Mouse (Mus musculus) lung, postnatal 0 days (tissue): ENCODE data around the gene Kcna1. TPM values are rescaled to one million over a fixed set of nuclear protein-coding genes. Genes with fewer than 3 reads are reported as not detected.

Experiments
- ATAC-seq: fragments of 200-750 bp; cut with Nextera tagmentation; 2 replicates; pipeline ENCODE4 v1.8.0; 2017; ENCODE audit warnings: moderate library complexity
- DNase-seq: peaks from one replicate; pipeline ENCODE4 v3.0.0-alpha.2; 2016; ENCODE audit warnings: low spot score
- H3K27ac ChIP-seq: fragments of 300-500 bp; sonication (generic); 2 replicates; pipeline ENCODE4 v1.5.1; 2014; ENCODE audit warnings: antibody characterized with exemption, mild to moderate bottlenecking, low read length, mixed read lengths
- H3K27me3 ChIP-seq: fragments of 300-500 bp; sonication (generic); replicated peaks from 2 replicates; pipeline ENCODE4 v1.6.1; 2014; ENCODE audit warnings: low read length, mixed read lengths; ENCODE audit not compliant: insufficient read depth
- H3K36me3 ChIP-seq: fragments of 300-500 bp; sonication (generic); 2 replicates; pipeline ENCODE4 v1.6.1; 2014; ENCODE audit warnings: low read length, mixed read lengths; ENCODE audit not compliant: insufficient read depth
- H3K4me1 ChIP-seq: fragments of 300-500 bp; sonication (generic); 2 replicates; pipeline ENCODE4 v1.6.1; 2014; ENCODE audit warnings: antibody characterized with exemption, low read depth, low read length, mixed read lengths; ENCODE audit not compliant: insufficient read depth
- H3K4me2 ChIP-seq: fragments of 300-500 bp; sonication (generic); replicated peaks from 2 replicates; pipeline ENCODE4 v1.6.1; 2014; ENCODE audit warnings: low read depth, mild to moderate bottlenecking, low read length, moderate library complexity, mixed read lengths
- H3K4me3 ChIP-seq: fragments of 300-500 bp; sonication (generic); 2 replicates; pipeline ENCODE4 v1.5.1; 2014; ENCODE audit warnings: low read depth, low read length
- H3K9ac ChIP-seq: fragments of 300-500 bp; sonication (generic); replicated peaks from 2 replicates; pipeline ENCODE4 v1.6.1; 2014; ENCODE audit warnings: low read depth, mild to moderate bottlenecking
- H3K9me3 ChIP-seq: fragments of 300-500 bp; sonication (generic); 2 replicates; pipeline ENCODE4 v1.6.1; 2016; ENCODE audit warnings: low read length, mixed read lengths
- CTCF ChIP-seq: IDR thresholded peaks from 2 replicates; pipeline ENCODE4 v1.5.1; 2016; ENCODE audit warnings: antibody characterized with exemption, mild to moderate bottlenecking
- EP300 ChIP-seq: IDR thresholded peaks from 2 replicates; pipeline ENCODE4 v1.6.1; 2016; ENCODE audit warnings: antibody characterized with exemption, mild to moderate bottlenecking, control low read depth
- WGBS: fragments of 180-500 bp; shearing (Covaris S2); extraction: QIAGEN DNeasy Blood & Tissue Kit; methylation state at CpG from one replicate; pipeline ENCODE4 v1.1.7; 2014; 5-methylcytosine and 5-hydroxymethylcytosine counted together
- polyA plus RNA-seq: library from polyadenylated mRNA; unstranded; fragments of >200 nt; fragmentation: Nextera tagmentation; extraction: Ambion mirVana; gene quantifications from 2 replicates; pipeline ENCODE4 v1.2.1, GENCODE M21; 2015

Gene Kcna1
- 0.08 and 0.12 TPM in 2 replicates for polyA plus RNA-seq

DNA sequence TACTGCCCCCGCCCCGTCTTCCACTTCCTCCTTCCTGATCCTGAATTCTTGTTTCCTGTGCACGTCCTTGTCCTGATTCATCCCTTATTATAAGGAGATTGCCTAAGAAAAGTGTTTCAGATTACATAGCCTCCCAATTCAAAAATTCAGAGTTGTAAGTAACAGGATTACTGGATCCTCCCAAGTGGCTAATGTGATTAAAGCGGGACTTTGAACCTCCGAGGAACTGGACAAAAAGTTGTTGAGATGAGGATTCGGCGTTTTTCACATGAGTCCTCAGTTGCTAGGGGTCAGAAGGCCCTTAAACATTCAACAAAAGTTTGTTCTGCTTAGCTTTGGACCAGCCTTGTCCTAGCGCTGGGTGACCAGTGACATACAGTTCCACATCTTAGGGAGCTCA lies at the start of gene Kcna1:
Gene Kcna1 (minus strand): TSS at position 4 of the 400 bp plus-strand sequence.
- H3K4me3 ChIP-seq = peak within 1 kb of the TSS; percentile 36
- H3K9ac ChIP-seq = no peak within 1 kb of the TSS

DNA sequence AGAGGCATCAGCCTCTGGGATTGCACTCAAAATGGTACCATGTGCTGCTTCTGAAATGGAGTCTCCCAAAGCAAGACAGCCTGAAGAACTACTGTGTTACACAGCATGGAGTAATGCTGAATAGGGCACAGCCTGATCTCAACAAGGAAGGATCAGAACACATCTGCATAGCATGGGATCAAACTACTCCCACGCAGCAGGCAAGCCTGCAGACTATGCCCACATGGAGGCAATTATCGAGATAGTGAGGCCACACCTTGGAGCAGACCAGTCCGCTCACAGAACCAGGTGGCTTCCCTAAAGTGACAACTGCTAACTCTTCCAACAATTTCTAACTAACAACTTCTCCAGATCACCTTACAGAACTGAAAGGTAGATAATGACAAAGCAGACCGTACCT lies 40.9 kb upstream of the Kcna1 start:
- H3K36me3 ChIP-seq = no peaks in the 10 kb centered on the region
- H3K4me3 ChIP-seq = no peak overlapping the region
- no peaks in the 10 kb centered on the region for H3K27me3 ChIP-seq
- no peaks in the 10 kb centered on the region for H3K4me1 ChIP-seq
- TF ChIP-seq EP300 (no peak), CTCF (no peak)
- 75% methylated on average over 4 of the region's 4 CpGs for WGBS
- no peak for ATAC-seq
- no peak overlapping the region for H3K27ac ChIP-seq
- H3K4me2 ChIP-seq = no peak overlapping the region
- DNase-seq = no peak
- no peak overlapping the region for H3K9ac ChIP-seq
- no peaks in the 10 kb centered on the region for H3K9me3 ChIP-seq

More for the DNA sequence above, at the start of gene Kcna1:
- peaks cover 6% of the 10 kb centered on the region for H3K4me1 ChIP-seq
- no peak for TF ChIP-seq EP300
- no peak for TF ChIP-seq CTCF
- DNase-seq (no peak), ATAC-seq (no peak)
- H3K27ac ChIP-seq = no peak within 1 kb of the TSS
- peaks cover 40% of the 10 kb centered on the region for H3K27me3 ChIP-seq
- no peaks in the 10 kb centered on the region for H3K9me3 ChIP-seq
- WGBS = 28% methylated on average over 8 of the region's 8 CpGs
- H3K36me3 ChIP-seq = no peaks in the 10 kb centered on the region
- H3K4me2 ChIP-seq = peak within 1 kb of the TSS; percentile 57

GRCm38 (mm10) chr6:126685135-126685534 lies 39.0 kb upstream of the Kcna1 start:
- Histone ChIP-seq H3K9ac (no peak overlapping the region), H3K4me1 (no peaks in the 10 kb centered on the region), H3K4me2 (no peak overlapping the region), H3K36me3 (no peaks in the 10 kb centered on the region), H3K9me3 (no peaks in the 10 kb centered on the region), H3K4me3 (no peak overlapping the region), H3K27ac (no peak overlapping the region), H3K27me3 (no peaks in the 10 kb centered on the region)
- 38% methylated on average over 3 of the region's 3 CpGs for WGBS
- no peak for TF ChIP-seq CTCF
- TF ChIP-seq EP300 = no peak
- ATAC-seq (no peak), DNase-seq (no peak)

DNA sequence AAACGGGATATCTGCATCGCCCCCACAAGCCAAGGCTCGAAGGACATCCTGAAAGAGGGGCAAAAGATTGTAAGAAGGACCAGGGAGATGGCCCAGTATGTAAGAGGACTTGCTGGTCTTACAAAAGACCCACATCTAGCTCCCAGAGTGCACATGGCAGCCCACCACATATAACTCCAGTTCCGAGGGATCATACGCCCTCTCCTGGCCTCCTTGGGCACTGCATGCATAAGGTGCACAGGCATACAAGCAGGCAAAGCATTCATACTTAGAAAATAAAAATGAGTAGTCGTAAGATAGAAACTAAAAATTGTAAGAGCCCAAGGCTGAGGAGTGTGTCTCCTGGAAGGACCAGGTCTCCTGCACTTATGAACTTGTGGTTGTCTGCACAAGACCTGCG lies 32.8 kb upstream of the Kcna1 start:
- TF ChIP-seq EP300 (no peak), CTCF (peak; percentile 42)
- Histone ChIP-seq H3K27ac (no peak overlapping the region), H3K27me3 (no peaks in the 10 kb centered on the region), H3K36me3 (no peaks in the 10 kb centered on the region), H3K4me3 (no peak overlapping the region), H3K9me3 (no peaks in the 10 kb centered on the region), H3K9ac (no peak overlapping the region), H3K4me2 (no peak overlapping the region), H3K4me1 (no peaks in the 10 kb centered on the region)
- ATAC-seq = no peak
- WGBS = 63% methylated on average over 7 of the region's 7 CpGs
- no peak for DNase-seq

DNA sequence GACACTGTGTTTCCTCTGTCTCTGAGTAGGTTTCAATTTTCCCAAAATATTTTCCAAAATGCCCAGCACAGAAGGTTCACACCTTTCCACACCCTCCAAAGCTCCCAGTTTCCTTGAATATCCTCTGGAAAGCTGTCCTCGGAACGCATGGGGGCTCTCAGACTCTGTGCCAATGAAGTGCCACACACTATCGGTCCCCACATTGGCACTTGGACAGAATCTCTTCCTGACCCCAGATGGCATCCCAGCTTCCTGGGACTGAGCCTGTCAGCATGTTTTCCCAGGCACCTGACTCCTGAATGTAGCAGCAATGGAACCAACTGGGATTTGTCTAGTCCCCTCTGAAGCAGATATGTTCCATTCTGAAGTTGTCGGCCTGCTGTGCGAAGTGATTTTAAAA lies 20.8 kb upstream of the Kcna1 start:
- Histone ChIP-seq H3K27me3 (no peaks in the 10 kb centered on the region), H3K27ac (no peak overlapping the region), H3K4me1 (no peaks in the 10 kb centered on the region), H3K9ac (no peak overlapping the region), H3K36me3 (no peaks in the 10 kb centered on the region), H3K9me3 (no peaks in the 10 kb centered on the region), H3K4me3 (no peak overlapping the region), H3K4me2 (no peak overlapping the region)
- WGBS = 90% methylated on average over 5 of the region's 5 CpGs
- ATAC-seq (no peak), DNase-seq (no peak)
- TF ChIP-seq EP300 (no peak), CTCF (no peak)

GRCm38 (mm10) chr6:126666091-126666490 lies 19.9 kb upstream of the Kcna1 start:
- Histone ChIP-seq H3K4me1 (no peaks in the 10 kb centered on the region), H3K36me3 (no peaks in the 10 kb centered on the region), H3K27ac (no peak overlapping the region), H3K9ac (no peak overlapping the region), H3K9me3 (no peaks in the 10 kb centered on the region), H3K27me3 (no peaks in the 10 kb centered on the region), H3K4me2 (no peak overlapping the region), H3K4me3 (no peak overlapping the region)
- no peak for TF ChIP-seq CTCF
- TF ChIP-seq EP300 = no peak
- ATAC-seq (no peak), DNase-seq (no peak)
- WGBS = 46% methylated on average over 6 of the region's 6 CpGs

DNA sequence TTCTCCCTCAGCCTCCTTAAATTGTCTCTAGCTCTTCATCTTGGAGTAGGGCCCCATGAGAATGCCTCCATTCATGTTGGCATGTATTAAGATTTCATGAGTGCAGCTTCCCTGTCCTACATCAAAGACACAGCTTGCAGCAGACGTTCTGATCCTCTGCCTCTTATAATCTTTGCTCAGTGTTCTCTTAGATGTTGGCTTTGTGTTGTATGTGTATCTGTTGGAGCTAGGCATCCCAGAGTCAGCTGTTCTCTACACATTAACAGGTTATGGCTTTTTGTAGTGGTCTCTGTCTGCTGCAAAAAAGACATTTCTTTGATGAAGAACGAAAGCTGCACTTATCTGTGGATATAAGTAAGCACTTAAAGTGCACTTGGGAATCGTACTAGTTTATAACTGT lies 18.4 kb upstream of the Kcna1 start:
- Histone ChIP-seq H3K4me2 (no peak overlapping the region), H3K27me3 (no peaks in the 10 kb centered on the region), H3K36me3 (no peaks in the 10 kb centered on the region), H3K9me3 (no peaks in the 10 kb centered on the region), H3K27ac (no peak overlapping the region), H3K4me3 (no peak overlapping the region), H3K9ac (no peak overlapping the region), H3K4me1 (no peaks in the 10 kb centered on the region)
- DNase-seq = no peak
- no peak for ATAC-seq
- WGBS = 49% methylated on average over 3 of the region's 3 CpGs
- TF ChIP-seq CTCF (no peak), EP300 (no peak)
